Mouse (Mus musculus) inflammation-experienced regulatory T-cells (primary cell): Measurements from ENCODE around the gene Olfr1347. TPM values are rescaled to one million over a fixed set of nuclear protein-coding genes. Genes with fewer than 3 reads are reported as not detected.

ENCODE experiments used
- polyA plus RNA-seq, 2 experiments: library from polyadenylated mRNA; unstranded; fragments of 100-300 nt; shearing (Covaris generic); gene quantifications; one replicate each; pipeline ENCODE4 v1.2.1; 2017

Olfr1347 gene
- under 1 TPM in 1 of 2 experiments, not detected in 1; 0.17 TPM for polyA plus RNA-seq

GRCm38 (mm10) chr7:6499655-6500054, at the start of gene Olfr1347:
Gene Olfr1347 (minus strand): TSS chr7:6499755.

GRCm38 (mm10) chr7:6522850-6523249, 23.3 kb upstream of the Olfr1347 start, which contains the start of gene Olfr1349:
Gene Olfr1349 (minus strand): TSS chr7:6522950.

DNA sequence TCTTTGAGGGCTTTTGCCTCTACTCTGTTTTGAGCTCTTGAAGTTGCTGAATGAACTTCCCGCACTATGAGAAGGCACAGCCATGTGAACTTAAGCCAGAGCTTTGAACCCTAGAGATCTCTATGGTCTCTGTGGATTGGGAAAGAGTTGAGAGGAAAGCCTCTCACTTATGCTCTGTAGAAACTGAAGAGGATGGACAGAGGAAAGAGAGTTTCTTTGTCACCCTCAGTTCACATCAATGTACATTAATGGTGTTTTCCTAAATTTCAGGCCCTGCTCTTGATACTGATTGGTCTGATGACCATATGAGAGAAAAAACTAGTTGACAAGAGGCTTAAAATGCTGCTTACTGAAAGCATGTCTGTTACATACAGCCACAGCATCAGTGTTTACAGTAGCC, 9.1 kb upstream of the Olfr1347 start, which contains the start of gene Olfr1348:
TSS of gene Olfr1348 (minus strand) at position 101 of the 400 bp plus-strand sequence.

DNA sequence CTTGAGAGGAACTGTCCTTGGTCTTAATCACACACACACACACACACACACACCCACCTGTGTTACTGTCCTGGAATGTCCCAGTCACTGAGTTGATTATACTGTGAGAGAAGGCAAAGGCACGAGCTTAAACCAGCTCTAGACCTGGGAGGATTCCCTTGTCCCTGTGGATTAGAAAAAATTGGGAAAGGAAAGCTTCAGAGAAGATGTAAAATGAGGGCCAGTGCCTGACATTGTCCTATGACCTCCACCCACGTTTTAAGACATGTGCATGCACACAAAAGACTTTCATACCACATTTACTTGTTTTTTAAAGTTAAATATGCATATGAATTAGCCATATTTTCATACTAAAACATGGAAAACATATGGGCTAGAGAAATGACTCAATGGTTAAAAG, 12.7 kb downstream of the Olfr1347 start, which contains the start of gene Olfr5:
TSS of gene Olfr5 (minus strand) at position 101 of the 400 bp plus-strand sequence.

GRCm38 (mm10) chr7:6466951-6467350, 32.6 kb downstream of the Olfr1347 start, which contains the start of gene Olfr1346:
Gene Olfr1346 (plus strand): TSS chr7:6467101.

DNA sequence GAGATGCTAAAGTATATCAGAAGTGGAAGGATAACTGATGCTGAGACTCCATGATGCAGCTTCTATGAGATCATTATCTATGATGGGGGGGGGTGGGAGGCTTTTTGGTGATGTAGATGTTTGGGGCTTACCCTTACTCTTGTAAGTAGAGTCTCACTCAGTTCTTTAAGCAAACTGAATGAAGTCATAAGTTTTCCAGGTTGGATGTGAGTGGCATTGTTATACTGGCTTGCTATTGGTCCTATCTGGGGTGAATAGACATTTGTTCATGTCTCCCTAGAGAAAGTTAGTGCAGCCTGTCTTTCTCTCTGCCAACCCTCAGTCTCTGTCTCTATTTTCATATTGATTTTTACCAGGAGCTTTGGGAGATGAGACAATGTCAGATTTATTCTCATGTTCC, 43.7 kb downstream of the Olfr1347 start, which contains the start of gene Olfr1336:
TSS of gene Olfr1336 (plus strand) at position 301 of the 400 bp plus-strand sequence.

GRCm38 (mm10) chr7:6438388-6438787, 61.2 kb downstream of the Olfr1347 start, which contains the start of gene Olfr1344:
Gene Olfr1344 (plus strand): TSS chr7:6438688.

Other genes with a start within 250 kb of the Olfr1347 start
- not detected for gene Epp13, start 247.0 kb downstream of the Olfr1347 start, polyA plus RNA-seq
- 1 to 10 TPM; 5.1 to 5.5 TPM for gene Zfp667, start 213.2 kb downstream of the Olfr1347 start, polyA plus RNA-seq
- 1 to 10 TPM; 1.4 to 1.9 TPM for gene Zfp583, start 168.5 kb downstream of the Olfr1347 start, polyA plus RNA-seq
- gene Gm3854, start 156.0 kb downstream of the Olfr1347 start, polyA plus RNA-seq, result 1 to 10 TPM in 1 of 2 experiments, under 1 TPM in 1; 0.20 to 5.5 TPM
- 1 to 10 TPM; 4.2 to 7.7 TPM for gene Zfp78, start 136.5 kb downstream of the Olfr1347 start, polyA plus RNA-seq
- 10 to 100 TPM; 10.9 to 13.5 TPM for gene Zfp28, start 116.5 kb downstream of the Olfr1347 start, polyA plus RNA-seq
- under 1 TPM in 1 of 2 experiments, not detected in 1; 0.67 TPM for gene Smim17, start 101.0 kb downstream of the Olfr1347 start, polyA plus RNA-seq
- not detected for gene Gm20715, start 89.5 kb downstream of the Olfr1347 start, polyA plus RNA-seq
- gene Olfr1344, start 61.1 kb downstream of the Olfr1347 start, polyA plus RNA-seq, result under 1 TPM in 1 of 2 experiments, not detected in 1; 0.14 TPM
- under 1 TPM; 0.07 to 0.11 TPM for gene Olfr1336, start 43.6 kb downstream of the Olfr1347 start, polyA plus RNA-seq
- 1 to 10 TPM in 1 of 2 experiments, under 1 TPM in 1; 0.14 to 1.1 TPM for gene Olfr1346, start 32.7 kb downstream of the Olfr1347 start, polyA plus RNA-seq
- not detected for gene Olfr5, start 12.8 kb downstream of the Olfr1347 start, polyA plus RNA-seq
- under 1 TPM in 1 of 2 experiments, not detected in 1; 0.12 TPM for gene Olfr1348, start 9.0 kb upstream of the Olfr1347 start, polyA plus RNA-seq
- gene Olfr1349, start 23.2 kb upstream of the Olfr1347 start, polyA plus RNA-seq, result under 1 TPM; 0.11 to 0.59 TPM
- 1 to 10 TPM in 1 of 2 experiments, under 1 TPM in 1; 0.10 to 1.2 TPM for gene Olfr1350, start 65.1 kb upstream of the Olfr1347 start, polyA plus RNA-seq
- not detected for gene Zim1, start 196.7 kb upstream of the Olfr1347 start, polyA plus RNA-seq
- not detected for gene Peg3, start 230.7 kb upstream of the Olfr1347 start, polyA plus RNA-seq
- gene Usp29, start 230.8 kb upstream of the Olfr1347 start, polyA plus RNA-seq, result 1 to 10 TPM in 1 of 2 experiments, under 1 TPM in 1; 0.24 to 3.4 TPM